Mouse (Mus musculus) A20 (cell line): ENCODE measurements at regions not wholly inside any gene's neighbourhood (a gene's known extent, or its start where the extent isn't known, plus 50 kb on each side); places are given as distances from the start of the nearest gene placed in this dataset.

Experiments used
- DNase-seq: peaks from one replicate; pipeline ENCODE4 v3.0.0-alpha.2; 2011; ENCODE audit warnings: low read depth, low spot score

GRCm38 (mm10) chr12:96201855-96202254, 509.8 kb downstream of the Flrt2 start:
- DNase-seq, result no peak

- no peak for DNase-seq
Observed at GRCm38 (mm10) chr12:96226446-96226845, 534.4 kb downstream of the Flrt2 start.

- DNase-seq, result no peak
Observed at GRCm38 (mm10) chr12:96228714-96229113, 536.7 kb downstream of the Flrt2 start.

GRCm38 (mm10) chr12:96235510-96235909, 543.5 kb downstream of the Flrt2 start:
- DNase-seq, result no peak

GRCm38 (mm10) chr12:96235996-96236525, 544.0 kb downstream of the Flrt2 start:
- DNase-seq, result no peak

- DNase-seq, result no peak
Observed at GRCm38 (mm10) chr12:96239642-96240041, 547.6 kb downstream of the Flrt2 start.

GRCm38 (mm10) chr12:96261978-96262377, 570.0 kb downstream of the Flrt2 start:
- DNase-seq, result no peak

GRCm38 (mm10) chr12:96275894-96276293, 583.9 kb downstream of the Flrt2 start:
- DNase-seq, result no peak

GRCm38 (mm10) chr12:96311137-96311536, 619.1 kb downstream of the Flrt2 start:
- DNase-seq, result peak; percentile 14

- DNase-seq, result no peak
Observed at GRCm38 (mm10) chr12:96323061-96323786, 631.2 kb downstream of the Flrt2 start.

- DNase-seq, result no peak
Observed at GRCm38 (mm10) chr12:96351143-96351542, 659.1 kb downstream of the Flrt2 start.

- DNase-seq, result no peak
Observed at GRCm38 (mm10) chr12:96378924-96379323, 686.9 kb downstream of the Flrt2 start.

- DNase-seq, result no peak
Observed at GRCm38 (mm10) chr12:96419104-96419503, 727.1 kb downstream of the Flrt2 start.

- no peak for DNase-seq
Observed at GRCm38 (mm10) chr12:96419567-96419966, 727.5 kb downstream of the Flrt2 start.

GRCm38 (mm10) chr12:96427589-96427988, 735.6 kb downstream of the Flrt2 start:
- DNase-seq, result no peak

GRCm38 (mm10) chr12:96442546-96442945, 750.5 kb downstream of the Flrt2 start:
- DNase-seq, result no peak

- DNase-seq, result no peak
Observed at GRCm38 (mm10) chr12:96453374-96453773, 761.3 kb downstream of the Flrt2 start.

- DNase-seq, result no peak
Observed at GRCm38 (mm10) chr12:96476344-96476743, 784.3 kb downstream of the Flrt2 start.

- no peak for DNase-seq
Observed at GRCm38 (mm10) chr12:96488448-96488960, 796.5 kb downstream of the Flrt2 start.

GRCm38 (mm10) chr12:96509658-96510057, 817.6 kb downstream of the Flrt2 start:
- no peak for DNase-seq

- DNase-seq, result no peak
Observed at GRCm38 (mm10) chr12:96558824-96559223, 866.8 kb downstream of the Flrt2 start.

- DNase-seq, result no peak
Observed at GRCm38 (mm10) chr12:96594845-96595244, 902.8 kb downstream of the Flrt2 start.

GRCm38 (mm10) chr12:96615134-96615533, 923.1 kb downstream of the Flrt2 start:
- no peak for DNase-seq
